Mouse (Mus musculus) midbrain, postnatal 0 days (tissue): ENCODE measurements around the gene Ptbp2. TPM values are rescaled to one million over a fixed set of nuclear protein-coding genes. Genes with fewer than 3 reads are reported as not detected.

Source experiments
- ATAC-seq: fragments of 200-750 bp; cut with Nextera tagmentation; 2 replicates; pipeline ENCODE4 v1.8.0; 2017; ENCODE audit warnings: moderate number of reproducible peaks, mild to moderate bottlenecking, moderate TSS enrichment, moderate library complexity; ENCODE audit not compliant: low FRiP score
- DNase-seq: peaks from one replicate; pipeline ENCODE4 v3.0.0-alpha.2; 2015; ENCODE audit warnings: low spot score
- H3K27ac ChIP-seq: fragments of 300-500 bp; sonication (generic); 2 replicates; pipeline ENCODE4 v1.5.1; 2014; ENCODE audit warnings: low read depth, mild to moderate bottlenecking, low read length, mixed read lengths
- H3K27me3 ChIP-seq: fragments of 300-500 bp; sonication (generic); 2 replicates; pipeline ENCODE4 v1.6.1; 2014; ENCODE audit warnings: low read length, control low read depth, mixed read lengths; ENCODE audit not compliant: insufficient read depth
- H3K36me3 ChIP-seq: fragments of 300-500 bp; sonication (generic); 2 replicates; pipeline ENCODE4 v1.6.1; 2014; ENCODE audit warnings: low read length, control low read depth, mixed read lengths; ENCODE audit not compliant: insufficient read depth
- H3K4me1 ChIP-seq: fragments of 300-500 bp; sonication (generic); 2 replicates; pipeline ENCODE4 v1.6.1; 2014; ENCODE audit warnings: mild to moderate bottlenecking, control low read depth, antibody characterized with exemption, low read length, mixed read lengths; ENCODE audit not compliant: insufficient read depth
- H3K4me2 ChIP-seq: fragments of 300-500 bp; sonication (generic); 2 replicates; pipeline ENCODE4 v1.6.1; 2014; ENCODE audit warnings: low read depth, mild to moderate bottlenecking, low read length, mixed read lengths; ENCODE audit not compliant: poor library complexity, severe bottlenecking
- H3K4me3 ChIP-seq: fragments of 300-500 bp; sonication (generic); 2 replicates; pipeline ENCODE4 v1.5.1; 2014; ENCODE audit warnings: low read depth, mild to moderate bottlenecking, low read length, moderate library complexity
- H3K9ac ChIP-seq: fragments of 300-500 bp; sonication (generic); replicated peaks from 2 replicates; pipeline ENCODE4 v1.6.1; 2014; ENCODE audit warnings: mild to moderate bottlenecking, low read length, moderate library complexity, mixed read lengths; ENCODE audit not compliant: poor library complexity, severe bottlenecking
- H3K9me3 ChIP-seq: fragments of 300-500 bp; sonication (generic); 2 replicates; pipeline ENCODE4 v1.6.1; 2016; ENCODE audit warnings: low read length, control low read depth
- CTCF ChIP-seq: IDR thresholded peaks from 2 replicates; pipeline ENCODE4 v1.5.1; 2016; ENCODE audit warnings: antibody characterized with exemption, mild to moderate bottlenecking
- WGBS: fragments of 180-500 bp; shearing (Covaris S2); extraction: QIAGEN DNeasy Blood & Tissue Kit; methylation state at CpG from one replicate; pipeline ENCODE4 v1.1.7; 2014; 5-methylcytosine and 5-hydroxymethylcytosine counted together
- polyA plus RNA-seq: library from polyadenylated mRNA; unstranded; fragments of >200 nt; fragmentation: Nextera tagmentation; extraction: Ambion mirVana; gene quantifications from 2 replicates; pipeline ENCODE4 v1.2.1, GENCODE M21; 2015
- total RNA-seq: library from RNA; depleted of rRNA; stranded (reverse); fragments of >200 nt; gene quantifications from 2 replicates; pipeline ENCODE4 v1.2.3, GENCODE M21; 2014

Gene Ptbp2
- total and polyA plus RNA-seq, 2 experiments from 2014 or later = 180 to 236 TPM

DNA sequence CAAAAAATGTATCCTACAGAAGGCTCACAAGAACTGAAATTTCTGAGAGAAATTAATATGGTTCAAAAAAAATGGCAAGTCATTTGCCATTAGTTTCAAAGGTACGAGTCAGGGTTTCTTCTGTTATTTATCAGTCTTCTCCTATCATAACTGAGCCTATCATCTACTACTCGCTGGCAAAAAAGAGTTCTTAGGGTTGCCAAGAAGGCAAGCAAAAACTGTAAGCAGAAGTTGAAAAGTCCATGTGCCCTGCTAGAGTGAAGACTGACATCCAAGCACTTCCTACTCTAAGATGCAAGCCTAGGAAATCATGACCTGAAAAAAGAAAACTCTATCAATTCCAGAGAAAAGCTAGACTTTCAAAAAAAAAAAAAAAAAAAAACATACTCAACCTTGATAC lies 20.5 kb downstream of the Ptbp2 start:
- Histone ChIP-seq H3K4me1 (no peaks in the 10 kb centered on the region), H3K27ac (no peak overlapping the region), H3K9me3 (no peaks in the 10 kb centered on the region), H3K36me3 (0 out of 2 replicates have a peak, but pooled peaks cover 3% of the 10 kb centered on the region), H3K4me2 (no peak overlapping the region), H3K4me3 (no peak overlapping the region), H3K9ac (no peak overlapping the region), H3K27me3 (no peaks in the 10 kb centered on the region)
- TF ChIP-seq CTCF = no peak
- DNase-seq (no peak), ATAC-seq (no peak)
- WGBS = 91% methylated on average over 2 of the region's 2 CpGs

DNA sequence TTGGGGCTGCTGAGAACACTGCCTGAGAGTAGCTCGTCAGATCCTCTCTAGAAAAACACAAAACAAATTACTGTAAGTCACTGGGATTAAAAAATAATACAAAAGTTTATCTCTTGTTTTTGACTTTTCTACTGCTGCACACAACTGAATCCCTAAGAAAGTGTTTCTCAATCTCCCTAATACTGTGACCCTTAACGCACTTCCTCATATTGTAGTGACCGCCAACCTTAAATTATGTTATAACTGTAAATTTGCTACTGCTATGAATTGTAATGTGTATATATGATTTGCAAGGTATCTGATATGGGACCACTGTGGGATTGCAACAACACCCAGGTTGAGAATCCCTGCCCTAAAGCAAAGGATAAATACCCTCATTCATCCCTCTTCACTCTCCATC lies 22.5 kb downstream of the Ptbp2 start:
- TF ChIP-seq CTCF = no peak
- Histone ChIP-seq H3K9ac (no peak overlapping the region), H3K27ac (no peak overlapping the region), H3K4me3 (no peak overlapping the region), H3K36me3 (0 out of 2 replicates have a peak, but pooled peaks cover 3% of the 10 kb centered on the region), H3K9me3 (no peaks in the 10 kb centered on the region), H3K4me1 (no peaks in the 10 kb centered on the region), H3K4me2 (no peak overlapping the region), H3K27me3 (no peaks in the 10 kb centered on the region)
- no peak for ATAC-seq
- 93% methylated on average over 3 of the region's 3 CpGs for WGBS
- no peak for DNase-seq

DNA sequence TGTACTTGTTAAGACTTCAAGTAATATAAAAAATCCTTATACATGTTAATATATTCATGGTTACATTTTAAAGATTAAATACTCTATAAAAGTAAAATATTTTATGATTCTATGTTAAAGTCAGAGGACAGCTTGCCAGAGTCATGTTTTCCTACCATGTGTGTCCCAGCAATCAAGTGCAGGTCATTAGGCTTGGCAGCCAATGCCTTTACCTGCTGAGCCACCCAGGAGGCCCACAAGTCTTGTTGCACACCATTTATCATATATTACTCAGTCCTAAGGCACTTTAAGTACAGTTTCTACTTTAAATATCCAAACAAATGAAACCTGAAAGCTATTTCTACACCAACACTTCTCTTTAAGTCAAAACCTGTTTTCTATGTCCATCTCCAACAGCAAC lies 30.5 kb downstream of the Ptbp2 start:
- no peak for TF ChIP-seq CTCF
- Histone ChIP-seq H3K9me3 (no peaks in the 10 kb centered on the region), H3K4me3 (no peak overlapping the region), H3K4me1 (no peaks in the 10 kb centered on the region), H3K4me2 (no peak overlapping the region), H3K36me3 (no peaks in the 10 kb centered on the region; the same call in 1 of the 2 replicates), H3K27ac (no peak overlapping the region), H3K27me3 (no peaks in the 10 kb centered on the region), H3K9ac (no peak overlapping the region)
- ATAC-seq = no peak
- no peak for DNase-seq

DNA sequence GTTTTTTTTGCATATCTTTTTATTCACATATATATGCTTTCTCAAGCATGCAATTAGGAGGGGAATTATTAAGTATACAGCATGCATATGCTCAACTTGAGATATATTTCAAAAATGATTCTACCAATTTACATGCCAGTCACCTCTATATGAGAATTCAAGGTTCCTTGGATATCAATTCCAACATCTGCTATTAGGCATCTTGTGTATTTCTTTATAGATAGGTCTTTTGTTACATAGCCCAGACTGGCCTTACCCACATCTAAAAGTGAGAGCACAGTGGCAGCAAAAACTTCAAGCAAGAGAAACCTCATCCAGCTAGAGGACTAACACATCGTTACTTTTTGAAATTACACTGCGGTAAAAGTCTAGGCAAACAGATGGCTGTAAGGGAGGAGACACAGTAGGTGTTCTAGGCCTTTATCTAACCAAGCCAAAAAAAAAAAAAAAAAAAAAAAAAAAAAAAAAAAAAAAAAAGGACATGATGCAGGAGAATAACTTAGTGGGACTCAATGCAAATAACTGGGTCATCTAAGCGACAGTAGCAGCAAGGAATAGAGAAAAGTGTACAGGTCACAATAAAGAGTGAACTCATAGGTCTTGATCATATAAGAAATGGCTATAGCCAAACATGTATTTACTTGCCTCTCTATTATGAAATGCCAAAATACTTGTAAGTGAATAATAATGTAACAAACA lies 34.6 kb downstream of the Ptbp2 start:
- Histone ChIP-seq H3K27ac (no peak overlapping the region), H3K4me2 (no peak overlapping the region), H3K4me3 (no peak overlapping the region), H3K27me3 (no peaks in the 10 kb centered on the region), H3K9ac (no peak overlapping the region), H3K36me3 (peaks cover 2% of the 10 kb centered on the region; the same call in 1 of the 2 replicates), H3K4me1 (no peaks in the 10 kb centered on the region), H3K9me3 (no peaks in the 10 kb centered on the region)
- no peak for TF ChIP-seq CTCF
- 66% methylated on average over 3 of the region's 3 CpGs for WGBS
- ATAC-seq (no peak), DNase-seq (peak; percentile 28)

DNA sequence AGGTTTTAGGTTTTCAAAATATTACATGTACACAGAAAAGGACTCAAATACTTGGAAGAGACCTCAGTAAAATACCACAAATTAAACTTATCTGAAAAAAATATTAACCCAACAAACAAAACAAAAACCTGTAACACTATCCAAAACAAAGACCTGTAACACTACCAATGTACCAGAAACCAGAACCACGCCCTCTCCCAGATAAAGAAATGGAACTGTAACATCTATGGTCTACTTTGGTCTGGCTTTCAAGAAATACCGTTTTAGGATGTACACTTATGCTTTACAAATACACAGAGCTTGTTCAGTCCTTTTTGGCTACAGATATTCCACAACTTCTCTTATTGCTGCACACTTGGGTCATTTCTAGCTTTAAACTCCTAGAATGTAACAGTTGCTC lies 35.1 kb downstream of the Ptbp2 start:
- H3K4me2 ChIP-seq = no peak overlapping the region
- H3K4me3 ChIP-seq = no peak overlapping the region
- 94% methylated on average over 2 of the region's 2 CpGs for WGBS
- H3K27me3 ChIP-seq = no peaks in the 10 kb centered on the region
- no peak for DNase-seq
- no peaks in the 10 kb centered on the region for H3K9me3 ChIP-seq
- H3K36me3 ChIP-seq = peaks cover 2% of the 10 kb centered on the region; the same call in 1 of the 2 replicates
- H3K27ac ChIP-seq = no peak overlapping the region
- ATAC-seq = no peak
- no peaks in the 10 kb centered on the region for H3K4me1 ChIP-seq
- TF ChIP-seq CTCF = no peak
- no peak overlapping the region for H3K9ac ChIP-seq

DNA sequence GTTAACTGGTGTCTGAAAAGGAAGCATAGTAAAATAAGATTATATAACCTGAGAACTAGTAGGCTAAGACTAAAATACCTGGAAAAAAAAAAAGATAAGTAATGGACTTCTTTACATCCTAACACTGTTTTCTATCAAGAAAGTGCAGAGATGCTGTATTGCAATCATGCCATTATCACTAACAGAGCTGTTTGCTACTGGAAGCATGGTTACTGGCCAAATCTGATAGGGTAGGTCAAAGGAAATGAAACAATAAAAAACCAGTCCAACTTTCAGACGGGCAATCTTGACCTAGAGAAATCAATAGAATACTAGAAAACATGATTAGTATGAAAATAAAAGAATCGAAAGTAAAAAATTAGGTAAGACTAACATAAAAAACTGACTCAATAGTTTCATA lies 37.6 kb downstream of the Ptbp2 start:
- Histone ChIP-seq H3K27me3 (no peaks in the 10 kb centered on the region), H3K4me3 (no peak overlapping the region), H3K4me1 (no peaks in the 10 kb centered on the region), H3K4me2 (no peak overlapping the region), H3K9ac (no peak overlapping the region), H3K27ac (no peak overlapping the region), H3K9me3 (no peaks in the 10 kb centered on the region), H3K36me3 (peaks cover 2% of the 10 kb centered on the region; the same call in 1 of the 2 replicates)
- ATAC-seq = no peak
- TF ChIP-seq CTCF = no peak
- DNase-seq = no peak
- WGBS = 92% methylated on average over 2 of the region's 2 CpGs
